Mouse (Mus musculus) limb, embryonic 13.5 days (tissue): ENCODE measurements at regions not wholly inside any gene's neighbourhood (a gene's known extent, or its start where the extent isn't known, plus 50 kb on each side); places are given as distances from the start of the nearest gene placed in this dataset.
A peak's percentile ranks its signal among the peaks of the same experiment; 100 is the strongest.

Experiments used
- ATAC-seq: fragments of 200-750 bp; cut with Nextera tagmentation; 2 replicates; pipeline ENCODE4 v1.8.0; 2017; ENCODE audit warnings: low read depth, moderate number of reproducible peaks, moderate TSS enrichment; ENCODE audit not compliant: low FRiP score
- H3K27ac ChIP-seq: fragments of 300-500 bp; sonication (generic); 2 replicates; pipeline ENCODE4 v1.5.1; 2015; ENCODE audit warnings: inconsistent platforms, mild to moderate bottlenecking, moderate library complexity
- H3K27me3 ChIP-seq: fragments of 300-500 bp; sonication (generic); 2 replicates; pipeline ENCODE4 v1.6.1; 2015; ENCODE audit warnings: mild to moderate bottlenecking, inconsistent platforms
- H3K36me3 ChIP-seq: fragments of 300-500 bp; sonication (generic); 2 replicates; pipeline ENCODE4 v1.6.1; 2015; ENCODE audit warnings: inconsistent platforms, mild to moderate bottlenecking, moderate library complexity
- H3K4me1 ChIP-seq: fragments of 300-500 bp; sonication (generic); 2 replicates; pipeline ENCODE4 v1.6.1; 2015; ENCODE audit warnings: inconsistent platforms
- H3K4me2 ChIP-seq: fragments of 300-500 bp; sonication (generic); replicated peaks from 2 replicates; pipeline ENCODE4 v1.6.1; 2015; ENCODE audit warnings: inconsistent platforms, mild to moderate bottlenecking, moderate library complexity
- H3K4me3 ChIP-seq: fragments of 300-500 bp; sonication (generic); 2 replicates; pipeline ENCODE4 v1.5.1; 2015; ENCODE audit warnings: moderate library complexity, mild to moderate bottlenecking, inconsistent platforms
- H3K9ac ChIP-seq: fragments of 300-500 bp; sonication (generic); 2 replicates; pipeline ENCODE4 v1.6.1; 2015; ENCODE audit warnings: mild to moderate bottlenecking, inconsistent platforms
- H3K9me3 ChIP-seq: fragments of 300-500 bp; sonication (generic); 2 replicates; pipeline ENCODE4 v1.6.1; 2016; ENCODE audit warnings: inconsistent platforms
- WGBS: fragments of 180-500 bp; shearing (Covaris S2); methylation state at CpG from one replicate; pipeline ENCODE4 v1.1.7; 2015; 5-methylcytosine and 5-hydroxymethylcytosine counted together

DNA sequence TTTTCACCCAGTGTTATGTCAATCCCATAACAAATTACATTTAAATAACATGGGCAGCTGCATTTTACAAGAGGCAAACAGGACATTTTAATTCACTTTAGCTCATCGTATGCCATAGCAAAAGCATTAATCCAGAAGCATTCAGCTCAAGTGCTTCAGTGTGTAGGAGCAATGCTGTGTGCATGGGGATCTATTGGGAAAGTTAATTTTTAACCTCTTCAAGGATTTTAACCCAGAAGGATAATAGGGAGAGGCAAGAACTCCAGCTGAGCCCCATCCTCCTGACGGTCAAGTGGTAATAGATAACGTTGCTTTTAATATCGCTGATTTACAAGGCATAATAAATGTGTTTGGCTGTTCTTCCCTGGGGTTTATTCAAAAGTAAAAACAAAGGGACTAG lies 105.1 kb upstream of the Zfand5 start:
- Histone ChIP-seq H3K9ac (no peak overlapping the region), H3K4me1 (peaks cover 21% of the 10 kb centered on the region), H3K9me3 (no peaks in the 10 kb centered on the region), H3K27me3 (no peaks in the 10 kb centered on the region), H3K4me3 (no peak overlapping the region), H3K4me2 (no peak overlapping the region), H3K36me3 (no peaks in the 10 kb centered on the region), H3K27ac (no peak overlapping the region)
- ATAC-seq, result no peak
- 60% methylated on average over 4 of the region's 4 CpGs for WGBS

DNA sequence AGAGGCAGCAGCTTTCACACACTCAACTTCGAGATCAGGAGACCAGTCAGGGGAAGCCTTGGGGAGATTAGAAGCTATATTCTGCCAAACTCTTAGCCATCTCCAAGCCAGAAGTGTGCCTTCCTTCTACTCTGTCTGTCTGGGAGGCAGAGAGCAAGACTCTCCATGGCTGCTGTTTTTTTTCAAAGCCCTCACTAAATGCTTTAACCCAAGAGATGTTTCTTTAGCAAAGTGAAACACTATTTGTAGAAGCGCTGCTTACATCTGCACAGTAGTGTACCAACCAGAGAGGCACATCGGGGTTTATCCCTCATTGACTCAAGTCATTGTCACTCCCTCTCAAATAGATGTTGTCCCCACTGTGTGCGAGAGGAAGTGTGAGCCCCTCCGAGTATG lies 105.6 kb upstream of the Zfand5 start:
- Histone ChIP-seq H3K27me3 (no peaks in the 10 kb centered on the region), H3K9me3 (no peaks in the 10 kb centered on the region), H3K27ac (no peak overlapping the region), H3K4me2 (peak overlapping the region; percentile 3; the same call in 1 of the 2 replicates), H3K4me1 (peaks cover 21% of the 10 kb centered on the region), H3K36me3 (no peaks in the 10 kb centered on the region), H3K4me3 (no peak overlapping the region), H3K9ac (no peak overlapping the region)
- WGBS, result 69% methylated on average over 5 of the region's 5 CpGs
- ATAC-seq, result no peak

DNA sequence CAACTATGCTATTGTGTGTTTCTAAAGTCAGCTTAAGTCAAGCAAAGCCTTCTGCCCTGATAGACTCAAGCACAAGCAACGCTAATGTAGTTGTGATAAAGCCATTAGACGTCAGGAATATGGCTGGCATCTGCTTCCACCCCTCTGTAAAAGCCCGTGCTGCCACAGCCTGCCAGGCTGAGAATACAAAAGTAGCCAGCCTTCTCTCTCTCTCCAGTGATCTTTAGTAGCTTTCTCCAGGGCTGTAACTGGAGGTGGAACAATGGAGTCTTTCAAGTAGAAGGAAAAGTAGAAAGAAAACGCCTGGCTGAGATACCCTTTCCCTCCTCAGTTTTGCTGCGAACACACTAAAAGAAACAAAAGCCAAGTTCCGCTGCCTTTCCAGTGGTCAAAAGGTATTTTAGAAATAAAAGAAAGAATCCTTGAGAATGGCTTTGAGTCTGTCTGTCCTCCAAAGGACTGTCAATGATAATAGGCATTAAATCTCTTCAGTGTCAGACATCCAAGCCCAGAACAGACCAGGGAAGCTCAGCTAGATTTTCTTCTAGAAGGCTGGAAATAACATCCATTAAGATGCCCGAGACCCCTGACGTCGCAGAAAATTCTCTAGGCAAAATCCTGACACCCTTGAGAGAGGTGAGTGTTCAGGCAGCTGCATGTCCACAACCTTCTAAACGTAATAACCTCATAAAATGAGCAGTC lies 106.2 kb upstream of the Zfand5 start:
- H3K27me3 ChIP-seq, result no peaks in the 10 kb centered on the region
- no peak overlapping the region for H3K9ac ChIP-seq
- no peak; the same call in 1 of the 2 replicates for ATAC-seq
- no peaks in the 10 kb centered on the region for H3K9me3 ChIP-seq
- H3K36me3 ChIP-seq, result no peaks in the 10 kb centered on the region
- peaks cover 21% of the 10 kb centered on the region for H3K4me1 ChIP-seq
- peak overlapping the region; percentile 3; the same call in 1 of the 2 replicates for H3K4me2 ChIP-seq
- H3K27ac ChIP-seq, result no peak overlapping the region
- 38% methylated on average over 10 of the region's 10 CpGs for WGBS
- no peak overlapping the region for H3K4me3 ChIP-seq

DNA sequence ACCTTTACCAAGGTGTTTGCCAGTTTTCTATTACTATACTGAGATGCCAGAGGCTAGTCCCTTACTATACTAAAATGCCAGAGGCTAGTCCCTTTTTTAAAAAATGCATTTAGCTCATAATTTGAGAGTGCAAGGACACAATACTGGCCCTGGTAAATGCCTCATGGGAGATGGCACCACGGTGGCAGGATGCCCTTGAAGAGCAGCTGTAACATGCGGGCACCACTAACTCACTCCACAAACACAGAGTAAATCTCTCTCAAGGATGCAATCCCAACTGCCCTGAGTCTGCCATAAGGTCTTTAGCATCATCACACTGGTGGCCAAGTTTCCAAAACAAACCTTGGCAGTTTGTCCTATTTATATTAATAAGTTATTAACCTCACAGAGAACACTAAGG lies 108.1 kb upstream of the Zfand5 start:
- no peak overlapping the region for H3K27ac ChIP-seq
- no peaks in the 10 kb centered on the region for H3K36me3 ChIP-seq
- peaks cover 21% of the 10 kb centered on the region for H3K4me1 ChIP-seq
- no peak overlapping the region for H3K4me3 ChIP-seq
- no peak overlapping the region for H3K9ac ChIP-seq
- no peak overlapping the region for H3K4me2 ChIP-seq
- no peak for ATAC-seq
- WGBS, result 76% methylated on average over 2 of the region's 2 CpGs
- H3K27me3 ChIP-seq, result no peaks in the 10 kb centered on the region
- H3K9me3 ChIP-seq, result no peaks in the 10 kb centered on the region

DNA sequence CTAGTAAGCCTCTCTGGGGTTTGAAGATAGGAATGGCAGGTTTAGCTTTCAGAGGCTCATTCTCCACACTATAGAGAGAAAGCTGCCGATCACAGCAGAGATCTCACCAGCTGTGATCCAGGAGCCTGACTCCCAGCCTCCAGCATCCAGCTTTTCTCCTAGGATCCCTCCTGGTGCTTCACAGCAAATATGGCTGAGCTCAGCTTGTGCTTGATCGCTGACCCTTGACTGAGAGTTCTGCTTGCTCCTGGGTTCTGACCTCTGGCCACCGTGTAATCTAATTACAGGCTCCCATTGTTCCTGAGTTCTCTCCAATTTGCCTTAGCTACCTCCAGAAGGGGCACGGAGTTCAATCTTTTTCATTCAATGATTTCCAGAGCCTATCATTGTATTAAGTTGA lies 111.1 kb upstream of the Zfand5 start:
- H3K27ac ChIP-seq, result no peak overlapping the region
- no peaks in the 10 kb centered on the region for H3K27me3 ChIP-seq
- no peak overlapping the region for H3K4me3 ChIP-seq
- no peaks in the 10 kb centered on the region for H3K36me3 ChIP-seq
- H3K4me2 ChIP-seq, result no peak overlapping the region
- peaks cover 5% of the 10 kb centered on the region; the same call in 1 of the 2 replicates for H3K4me1 ChIP-seq
- 40% methylated on average over 4 of the region's 4 CpGs for WGBS
- ATAC-seq, result no peak
- H3K9ac ChIP-seq, result no peak overlapping the region
- H3K9me3 ChIP-seq, result no peaks in the 10 kb centered on the region

DNA sequence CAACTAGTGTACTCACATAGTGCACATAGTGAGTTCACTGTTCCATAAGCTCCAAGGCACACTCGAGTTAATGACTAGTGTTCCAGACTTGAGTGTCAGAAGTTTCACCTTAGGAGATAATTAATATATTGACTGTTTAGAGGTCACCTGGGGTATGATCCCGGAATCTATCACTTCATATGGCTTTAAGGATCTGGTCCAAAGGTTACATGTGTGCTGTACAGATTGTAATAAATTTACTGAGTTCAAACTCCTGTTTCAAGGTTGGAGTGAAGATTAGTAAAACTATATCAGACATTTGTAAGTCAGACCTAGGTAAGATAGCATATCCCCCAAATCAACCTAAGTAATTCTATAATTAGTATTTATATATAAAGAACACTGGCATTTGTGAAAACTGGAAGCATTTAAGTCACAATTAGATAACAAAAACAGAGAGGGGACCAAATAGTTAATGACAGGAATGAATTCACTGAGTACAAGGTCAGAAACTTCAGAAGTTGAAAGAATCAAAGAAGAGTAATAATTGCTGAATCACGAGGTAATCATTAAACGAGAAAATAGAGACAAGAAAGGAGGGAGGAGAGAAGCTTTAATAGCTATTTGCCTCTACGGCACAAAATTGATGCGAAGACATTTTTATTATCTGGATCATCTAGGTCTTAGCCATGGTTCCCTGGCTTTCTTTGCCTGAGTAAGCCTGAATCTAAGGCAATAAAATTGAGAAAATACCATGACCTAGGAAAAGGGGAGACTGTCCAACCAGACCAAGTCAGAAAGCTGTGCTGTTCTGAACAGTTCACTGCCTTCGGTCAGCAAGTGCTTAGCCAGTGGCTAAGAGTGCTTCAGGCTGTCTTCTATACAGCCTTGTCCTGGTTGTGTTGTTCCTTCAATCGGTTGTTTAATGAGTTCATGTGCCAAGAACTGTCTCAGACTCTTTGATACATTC lies 112.6 kb upstream of the Zfand5 start:
- ATAC-seq, result no peak
- WGBS, result 63% methylated on average over 8 of the region's 8 CpGs

DNA sequence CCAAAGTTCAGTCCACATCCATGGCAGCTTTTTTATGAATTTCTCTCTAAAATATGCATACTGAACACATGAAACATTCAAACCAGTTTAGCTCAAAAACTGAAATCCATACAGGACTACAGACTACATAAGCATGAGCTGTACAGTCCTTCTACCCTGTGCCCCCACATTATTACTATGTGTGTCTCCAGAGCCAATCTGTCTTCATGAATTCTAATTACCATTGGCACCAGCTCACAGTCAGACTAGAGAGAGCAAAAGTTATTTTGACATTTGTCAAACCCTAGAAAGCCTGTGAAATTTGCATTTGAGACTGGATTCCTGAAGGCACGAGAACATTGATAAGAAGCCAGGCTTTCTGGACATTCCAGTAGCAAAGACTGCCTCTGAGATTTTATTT lies 117.9 kb upstream of the Zfand5 start:
- WGBS, result 78% methylated on average over 1 of the region's 1 CpGs
- ATAC-seq, result no peak

More for the DNA sequence above, 112.6 kb upstream of the Zfand5 start:
- H3K9me3 ChIP-seq, result no peaks in the 10 kb centered on the region
- no peaks in the 10 kb centered on the region for H3K36me3 ChIP-seq
- H3K4me2 ChIP-seq, result no peak overlapping the region
- H3K4me1 ChIP-seq, result no peaks in the 10 kb centered on the region
- H3K9ac ChIP-seq, result no peak overlapping the region
- no peak overlapping the region for H3K4me3 ChIP-seq
- no peaks in the 10 kb centered on the region for H3K27me3 ChIP-seq
- H3K27ac ChIP-seq, result no peak overlapping the region

DNA sequence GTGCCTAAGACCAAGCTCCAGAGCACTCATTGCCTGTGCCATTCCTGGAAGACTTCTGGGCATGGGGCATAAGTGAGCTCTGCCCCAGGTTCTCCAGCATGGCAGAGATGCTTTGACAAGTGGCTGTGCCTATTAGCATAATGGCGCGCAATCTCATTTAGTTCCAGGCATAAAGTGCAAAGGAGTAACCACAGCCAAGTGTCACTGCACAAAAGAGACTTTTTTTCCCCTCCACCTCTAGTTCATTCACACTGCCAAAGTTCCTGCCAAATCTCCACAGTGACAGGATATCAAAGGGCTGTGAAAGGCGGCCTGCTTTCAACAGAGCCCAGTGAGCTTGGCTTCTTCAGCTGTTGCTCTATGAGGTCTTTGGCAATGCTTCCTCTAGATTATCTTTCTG lies 120.1 kb upstream of the Zfand5 start:
- H3K4me3 ChIP-seq, result no peak overlapping the region
- no peaks in the 10 kb centered on the region for H3K4me1 ChIP-seq
- no peak overlapping the region for H3K27ac ChIP-seq
- H3K4me2 ChIP-seq, result no peak overlapping the region
- no peaks in the 10 kb centered on the region for H3K27me3 ChIP-seq
- no peak overlapping the region for H3K9ac ChIP-seq
- ATAC-seq, result no peak
- H3K36me3 ChIP-seq, result no peaks in the 10 kb centered on the region
- 79% methylated on average over 3 of the region's 3 CpGs for WGBS
- H3K9me3 ChIP-seq, result no peaks in the 10 kb centered on the region

More for the DNA sequence above, 117.9 kb upstream of the Zfand5 start:
- no peak overlapping the region for H3K27ac ChIP-seq
- H3K4me3 ChIP-seq, result no peak overlapping the region
- H3K4me2 ChIP-seq, result no peak overlapping the region
- no peak overlapping the region for H3K9ac ChIP-seq
- no peaks in the 10 kb centered on the region for H3K36me3 ChIP-seq
- H3K27me3 ChIP-seq, result no peaks in the 10 kb centered on the region
- no peaks in the 10 kb centered on the region for H3K4me1 ChIP-seq
- no peaks in the 10 kb centered on the region for H3K9me3 ChIP-seq

DNA sequence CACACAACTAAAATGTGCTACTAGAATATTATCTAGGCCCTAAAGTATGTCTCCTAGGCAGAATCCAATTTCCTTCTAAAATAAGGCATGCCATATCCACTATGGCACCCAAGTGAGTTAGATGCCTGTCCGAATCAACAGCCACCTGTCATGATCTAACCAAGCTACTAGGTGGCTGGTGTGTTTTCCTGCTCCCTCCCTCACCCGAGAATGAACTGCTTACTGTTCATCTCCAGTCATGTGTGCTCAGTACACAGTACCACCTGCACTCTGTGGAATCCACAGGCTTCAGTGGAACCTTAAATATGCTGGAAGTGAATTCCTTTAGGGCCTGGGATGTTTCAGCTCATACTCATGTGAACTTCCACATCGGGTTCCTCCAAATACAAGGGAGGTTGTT lies 121.2 kb upstream of the Zfand5 start:
- no peak overlapping the region for H3K4me2 ChIP-seq
- ATAC-seq, result no peak
- H3K27ac ChIP-seq, result no peak overlapping the region
- H3K9ac ChIP-seq, result no peak overlapping the region
- H3K4me3 ChIP-seq, result no peak overlapping the region
- no peaks in the 10 kb centered on the region for H3K9me3 ChIP-seq
- H3K4me1 ChIP-seq, result no peaks in the 10 kb centered on the region
- H3K27me3 ChIP-seq, result no peaks in the 10 kb centered on the region
- no peaks in the 10 kb centered on the region for H3K36me3 ChIP-seq
- 85% methylated on average over 3 of the region's 3 CpGs for WGBS

DNA sequence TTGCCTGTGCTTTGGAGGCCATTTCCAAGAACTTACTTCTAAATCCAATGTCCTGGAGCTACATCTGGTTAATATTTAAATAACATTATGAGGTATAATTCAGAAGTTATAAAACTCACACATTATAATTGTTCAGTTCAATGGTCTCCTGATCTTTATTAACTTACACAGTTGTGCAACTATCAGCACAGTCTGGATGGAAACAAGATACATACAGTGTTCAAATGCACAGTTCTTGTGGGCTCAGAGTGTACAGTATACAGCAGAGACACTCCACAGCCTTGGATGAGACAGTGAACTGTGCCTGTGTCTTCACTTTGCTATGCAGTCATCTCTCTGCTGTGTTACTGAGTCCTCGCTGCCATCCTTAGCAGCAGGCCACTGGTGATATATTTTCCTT lies 121.8 kb upstream of the Zfand5 start:
- no peak for ATAC-seq
- H3K36me3 ChIP-seq, result no peaks in the 10 kb centered on the region
- H3K27me3 ChIP-seq, result no peaks in the 10 kb centered on the region
- 92% methylated on average over 1 of the region's 1 CpGs for WGBS
- no peaks in the 10 kb centered on the region for H3K9me3 ChIP-seq
- H3K4me3 ChIP-seq, result no peak overlapping the region
- no peak overlapping the region for H3K4me2 ChIP-seq
- no peaks in the 10 kb centered on the region for H3K4me1 ChIP-seq
- no peak overlapping the region for H3K9ac ChIP-seq
- no peak overlapping the region for H3K27ac ChIP-seq

DNA sequence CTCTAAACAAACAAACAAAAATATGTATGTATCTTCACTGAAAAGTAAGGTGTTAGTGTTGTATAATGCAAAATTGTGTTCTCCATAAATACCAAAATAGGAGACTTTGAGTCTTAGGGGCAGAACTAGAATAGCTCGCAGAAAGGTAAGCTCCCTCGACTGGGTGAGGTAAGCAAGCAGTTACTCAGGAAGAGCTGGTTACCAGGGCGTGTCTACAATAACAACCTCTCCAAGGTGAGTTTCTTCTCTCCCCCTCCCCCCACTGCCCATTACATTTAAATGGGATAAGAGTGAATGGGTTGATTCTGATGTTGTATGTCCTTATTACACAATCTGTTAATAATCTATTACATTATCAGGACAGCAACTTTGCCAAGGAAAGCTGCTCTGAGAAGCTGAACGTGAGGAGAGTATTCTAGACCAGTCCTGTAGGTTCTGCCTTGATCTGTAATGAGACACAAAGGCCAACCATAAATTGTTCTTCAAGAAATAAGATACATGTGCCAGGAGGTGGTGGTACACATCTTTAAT lies 125.2 kb upstream of the Zfand5 start:
- Histone ChIP-seq H3K4me1 (peaks cover 11% of the 10 kb centered on the region), H3K36me3 (no peaks in the 10 kb centered on the region), H3K4me2 (no peak overlapping the region), H3K27ac (no peak overlapping the region), H3K27me3 (no peaks in the 10 kb centered on the region), H3K9ac (no peak overlapping the region), H3K4me3 (no peak overlapping the region), H3K9me3 (no peaks in the 10 kb centered on the region)
- no peak for ATAC-seq
- 78% methylated on average over 4 of the region's 4 CpGs for WGBS

DNA sequence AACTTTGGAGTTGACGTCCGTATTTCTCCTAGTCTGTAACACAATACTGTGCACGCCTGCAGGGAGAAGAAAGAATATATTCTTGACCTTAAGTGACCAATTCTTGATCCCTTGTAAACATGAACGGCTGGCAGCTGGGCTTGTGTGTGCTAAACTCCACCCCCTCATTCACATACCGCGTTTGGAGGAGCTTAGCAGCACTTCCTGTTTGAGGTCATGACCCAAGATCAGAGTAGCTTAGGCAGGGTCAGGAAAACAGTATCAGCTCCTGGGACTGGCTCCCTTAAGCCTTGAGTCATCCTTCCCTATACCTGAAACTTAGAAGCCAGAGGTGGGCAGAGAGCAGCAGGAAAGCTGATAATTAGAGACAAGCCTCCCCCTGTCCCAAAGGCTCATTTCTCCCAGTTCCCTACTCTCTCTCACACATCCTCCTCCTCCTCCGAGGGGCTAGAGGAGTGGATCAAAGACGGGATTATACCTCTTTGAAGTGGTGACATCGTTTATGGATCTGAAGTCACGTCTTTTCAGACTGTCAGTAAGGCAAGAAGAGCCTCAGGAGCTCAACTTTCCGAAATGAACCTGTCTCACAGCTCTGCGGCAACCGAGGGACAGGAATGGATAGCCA lies 127.3 kb upstream of the Zfand5 start:
- H3K4me3 ChIP-seq, result no peak overlapping the region
- peaks cover 11% of the 10 kb centered on the region for H3K4me1 ChIP-seq
- H3K4me2 ChIP-seq, result peak overlapping the region; percentile 43
- H3K27me3 ChIP-seq, result no peaks in the 10 kb centered on the region
- 5% methylated on average over 13 of the region's 13 CpGs for WGBS
- peak; percentile 76 for ATAC-seq
- no peaks in the 10 kb centered on the region for H3K9me3 ChIP-seq
- H3K36me3 ChIP-seq, result no peaks in the 10 kb centered on the region
- H3K27ac ChIP-seq, result no peak overlapping the region
- no peak overlapping the region for H3K9ac ChIP-seq
